Mouse (Mus musculus): ENCODE measurements around the gene Nbl1.

- TF ChIP-seq CTCF (IDR thresholded peaks at IDR 0.05), result no peak
- no peak for TF ChIP-seq EP300 (IDR thresholded peaks at IDR 0.05; ENCODE audit: insufficient read depth, low read depth, low read length)
- TF ChIP-seq POLR2A (IDR thresholded peaks at IDR 0.05; ENCODE audit: insufficient read depth, low read depth, low read length), result no peak
These were observed 18.1 kb upstream of the Nbl1 start for GRCm38 (mm10) chr4:139110858-139111257.
